Mouse (Mus musculus) urinary bladder, postnatal 36 days (tissue): ENCODE measurements around the gene Mrgprh.

Experiments
- DNase-seq, 2 experiments: peaks; one replicate each; pipeline ENCODE4 v3.0.0; 2022; ENCODE audit warnings: low spot score in 2 of 2, mixed read lengths in 1 of 2

The Mrgprh gene

DNA sequence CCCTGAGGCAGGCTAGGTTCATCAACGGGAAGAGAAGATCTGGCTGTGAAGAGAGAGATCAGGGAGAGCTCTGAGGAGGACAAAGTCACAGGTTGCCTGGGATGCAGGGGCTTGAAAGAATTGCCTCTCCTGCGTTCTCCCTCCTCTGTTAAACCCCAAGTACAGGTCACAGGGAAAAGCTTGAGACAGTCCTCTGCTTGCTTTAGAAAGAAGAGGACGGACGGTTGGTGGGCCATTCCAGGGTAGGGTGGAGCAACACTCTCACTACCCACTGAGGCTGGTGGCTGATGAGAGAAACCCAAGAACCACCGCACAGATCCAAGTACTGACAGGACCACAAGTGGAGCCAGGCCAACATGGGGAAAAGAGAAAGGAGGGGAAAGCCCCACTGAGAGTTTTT lies at the start of gene Mrgprh:
Mrgprh (plus strand) TSS at position 301 of the 400 bp plus-strand sequence.
- no peak for DNase-seq

DNA sequence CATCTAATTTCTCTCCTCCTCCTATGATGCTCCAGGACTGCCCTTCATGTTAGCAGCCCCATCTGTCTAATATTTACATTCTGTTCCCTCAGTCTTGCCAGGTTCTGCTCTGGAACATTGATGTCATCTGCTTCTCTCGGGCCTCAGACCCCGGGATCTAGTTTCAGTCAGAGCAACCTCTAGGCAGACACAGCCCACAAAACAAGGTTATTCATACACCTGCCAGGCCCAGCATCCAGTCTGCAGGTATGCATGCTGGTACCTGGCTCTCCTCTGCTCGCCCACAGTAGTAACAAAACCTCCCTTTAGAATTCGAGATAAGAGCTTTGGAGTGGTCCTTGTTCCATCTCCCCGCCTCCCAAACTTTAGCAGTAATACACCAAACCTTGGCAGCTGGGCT lies 45.5 kb upstream of the Mrgprh start:
- no peak for DNase-seq

DNA sequence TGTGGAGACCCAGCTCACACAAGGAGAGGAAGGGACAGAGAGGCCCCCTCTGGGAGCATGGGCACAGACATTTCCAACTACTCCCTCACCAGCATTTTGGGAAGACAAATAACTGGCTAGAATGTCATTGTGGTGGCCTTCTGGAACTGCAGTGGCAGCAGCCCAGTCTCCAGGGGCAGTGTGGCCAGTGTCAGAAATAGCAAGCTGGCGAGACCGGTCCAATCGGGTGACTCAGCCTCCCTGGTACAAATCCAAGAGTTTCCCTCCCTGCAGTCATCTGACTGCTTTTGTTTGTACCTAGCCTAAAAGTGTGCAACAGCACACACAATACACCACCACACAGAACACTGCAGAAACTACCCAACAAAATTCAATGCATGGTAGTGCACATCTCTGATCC lies 43.6 kb upstream of the Mrgprh start:
- peak; percentile 67 to 76 for DNase-seq

DNA sequence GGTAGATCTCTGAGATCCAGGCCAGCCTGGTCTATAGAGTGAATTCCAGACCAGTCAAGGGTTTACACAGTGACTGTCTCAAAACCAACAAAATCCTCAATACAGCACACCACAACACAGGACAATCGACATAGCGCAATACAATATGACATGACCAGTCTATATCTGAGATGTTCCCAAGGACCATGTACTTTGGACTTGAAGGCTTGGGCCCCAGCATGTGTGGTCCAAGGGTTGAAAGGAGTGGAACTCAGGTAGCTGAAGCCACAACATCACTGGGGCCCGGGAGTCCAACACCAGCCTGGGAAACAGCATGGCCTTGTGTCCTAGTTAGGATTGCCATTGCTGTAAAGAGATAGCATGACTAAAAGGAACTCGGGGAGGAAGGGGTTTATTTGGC lies 43.2 kb upstream of the Mrgprh start:
- no peak for DNase-seq

GRCm38 (mm10) chr17:12834317-12834716 lies 41.5 kb upstream of the Mrgprh start:
- DNase-seq, result no peak

GRCm38 (mm10) chr17:12834826-12835225 lies 41.0 kb upstream of the Mrgprh start:
- DNase-seq, result no peak

- no peak for DNase-seq
These were observed 40.1 kb upstream of the Mrgprh start for GRCm38 (mm10) chr17:12835738-12836137.

DNA sequence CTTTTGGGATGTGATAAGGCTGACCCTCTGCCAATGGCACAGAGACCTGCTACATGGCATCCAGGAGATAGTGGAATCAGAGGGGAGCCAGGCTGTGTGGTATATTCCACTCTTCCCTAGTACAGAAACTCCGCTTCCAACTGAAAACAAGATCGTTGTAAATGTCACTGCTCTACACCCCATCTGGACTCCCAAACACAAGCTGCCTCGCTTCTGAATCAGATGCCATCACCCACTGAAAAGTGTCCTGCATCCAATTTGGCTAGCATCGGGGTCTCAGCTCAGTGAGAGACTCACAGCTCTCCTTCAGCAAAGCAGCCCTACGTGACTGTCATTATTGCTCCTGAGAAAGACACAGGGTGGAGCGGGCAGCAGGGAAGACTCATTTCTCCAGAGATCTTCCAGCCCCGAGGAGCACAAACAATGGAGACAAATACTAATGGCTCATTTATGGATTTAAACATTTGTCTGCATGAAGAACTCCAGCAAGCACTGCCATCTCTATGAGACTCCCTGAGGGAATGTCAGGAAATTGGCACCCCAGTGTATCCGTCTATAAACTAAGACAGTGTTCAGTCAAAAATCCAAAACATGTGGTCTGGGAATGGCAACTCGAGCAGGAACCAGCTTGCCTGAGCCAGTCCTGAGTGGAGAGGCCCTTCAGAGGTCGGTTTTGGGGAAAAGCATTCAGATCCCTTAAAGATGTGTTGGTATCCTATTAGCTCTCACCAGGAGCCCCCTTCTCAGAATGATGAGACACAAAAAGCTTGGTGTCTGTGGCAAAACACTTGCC lies 36.2 kb upstream of the Mrgprh start:
- DNase-seq, result no peak

DNA sequence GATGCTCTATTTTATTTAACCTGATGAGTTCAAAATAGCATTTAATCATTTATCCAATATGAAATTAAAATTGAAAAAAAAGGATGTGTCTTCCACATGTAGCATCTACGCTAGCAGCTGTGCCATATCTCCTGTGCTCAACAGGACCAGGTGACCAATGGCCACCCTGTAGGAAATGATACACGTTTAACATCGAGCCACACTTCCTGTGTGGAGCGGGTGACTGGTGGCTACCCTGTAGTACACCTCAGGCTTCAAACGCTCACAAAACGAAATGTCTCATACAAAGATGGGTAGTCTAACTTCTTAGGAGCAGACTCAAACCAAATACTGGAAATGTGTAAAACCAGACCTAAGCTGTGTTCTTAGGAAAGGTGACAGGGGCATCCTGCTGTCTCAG lies 32.0 kb upstream of the Mrgprh start:
- no peak for DNase-seq

DNA sequence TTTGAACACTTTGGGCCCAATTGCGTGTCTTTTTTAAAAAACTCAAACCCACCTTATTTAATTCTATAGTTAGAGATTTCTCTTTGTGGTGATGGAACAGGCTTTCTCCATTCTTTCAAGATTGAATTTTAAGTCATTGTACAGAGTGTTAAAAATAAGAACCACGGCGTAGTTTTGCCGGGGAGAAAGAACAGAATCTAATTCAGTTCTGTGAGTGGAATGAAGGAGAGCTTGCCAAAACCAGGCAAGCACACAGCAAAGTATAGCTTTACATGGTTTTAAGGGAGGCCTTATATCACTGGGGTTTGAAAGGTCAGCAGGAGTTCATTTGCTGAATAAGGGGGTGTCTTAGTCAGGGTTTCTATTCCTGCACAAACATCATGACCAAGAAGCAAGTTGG lies 31.3 kb upstream of the Mrgprh start:
- DNase-seq, result no peak

DNA sequence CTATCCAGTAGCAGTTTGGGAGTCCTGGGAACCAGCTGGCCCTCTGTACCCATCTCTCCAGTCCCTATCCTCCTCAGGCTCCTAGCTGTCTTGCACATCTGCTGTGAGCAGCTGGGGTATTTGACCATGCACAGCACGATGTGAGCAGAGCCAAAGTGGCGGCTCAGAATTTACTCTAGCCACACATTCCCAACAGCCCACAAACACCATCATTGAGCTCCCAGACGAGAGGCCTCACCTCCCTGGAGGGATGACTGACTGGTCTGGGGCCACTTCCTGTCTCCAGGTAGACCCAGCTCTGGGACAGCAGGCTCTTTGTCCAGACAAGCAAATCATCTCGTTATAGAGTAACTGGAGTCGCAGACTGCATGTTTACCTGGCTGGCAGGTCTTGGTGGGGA lies 30.0 kb upstream of the Mrgprh start:
- DNase-seq, result no peak

GRCm38 (mm10) chr17:12846474-12846873 lies 29.4 kb upstream of the Mrgprh start:
- no peak for DNase-seq

DNA sequence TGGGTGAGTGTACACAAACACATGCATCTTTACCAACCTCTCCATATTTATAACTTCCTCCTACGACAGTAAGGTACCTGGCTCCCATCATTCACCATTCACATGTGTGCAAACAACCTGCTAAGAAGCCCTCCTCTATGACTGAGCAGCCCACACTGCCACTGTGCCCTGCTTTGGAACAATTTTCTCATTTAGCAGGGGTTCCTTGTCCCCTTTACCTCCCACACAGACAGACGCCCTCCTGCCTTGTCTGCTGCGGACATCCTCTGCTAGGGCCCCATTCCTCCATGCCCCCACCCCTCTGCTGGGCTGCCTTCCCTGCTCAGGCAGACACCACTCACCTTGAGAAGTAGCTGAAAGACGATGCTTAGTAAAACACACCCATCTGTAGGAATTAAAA lies 28.1 kb upstream of the Mrgprh start:
- no peak for DNase-seq

GRCm38 (mm10) chr17:12849778-12850382 lies 26.0 kb upstream of the Mrgprh start:
- DNase-seq, result no peak

DNA sequence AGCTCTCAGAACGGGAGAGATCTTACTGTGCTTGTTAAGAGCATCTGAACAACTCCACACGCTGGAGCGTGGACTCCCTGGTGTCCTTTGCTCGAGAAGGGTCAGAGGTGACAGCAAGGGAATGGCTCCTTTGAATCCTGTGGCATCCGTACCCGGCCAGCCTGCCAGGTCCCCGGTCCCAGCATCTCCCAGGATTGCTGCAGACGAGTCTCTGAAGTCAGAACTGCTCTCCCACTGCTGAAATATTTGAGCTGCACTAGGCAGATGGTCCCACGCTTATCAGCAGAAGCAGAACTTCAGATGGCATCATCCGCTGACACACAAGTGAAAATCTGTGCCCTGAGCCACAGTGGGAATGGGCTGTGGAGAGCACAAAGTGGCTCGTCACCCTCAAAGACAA lies 24.1 kb upstream of the Mrgprh start:
- no peak for DNase-seq

GRCm38 (mm10) chr17:12853821-12854220 lies 22.0 kb upstream of the Mrgprh start:
- DNase-seq, result no peak

GRCm38 (mm10) chr17:12854386-12854785 lies 21.4 kb upstream of the Mrgprh start:
- DNase-seq, result no peak

DNA sequence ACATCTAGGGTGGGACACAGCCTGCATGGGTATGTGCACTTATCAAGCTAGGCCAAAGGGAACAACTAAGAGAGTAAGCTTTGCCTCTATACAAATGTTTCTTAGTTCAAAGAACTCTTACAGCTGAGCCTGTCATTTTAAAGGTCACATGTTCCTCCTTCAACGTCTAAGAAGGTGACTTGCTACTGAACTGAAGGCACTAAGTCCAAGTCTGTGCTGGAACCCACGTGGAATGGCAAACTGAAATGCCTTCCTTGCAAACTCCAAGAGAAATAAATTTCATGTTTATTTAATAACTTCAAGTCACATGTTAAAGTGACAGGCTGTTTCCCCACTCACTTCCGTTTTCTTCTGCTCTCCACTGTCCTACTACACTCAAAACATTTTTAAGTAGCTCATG lies 18.4 kb upstream of the Mrgprh start:
- DNase-seq, result no peak

DNA sequence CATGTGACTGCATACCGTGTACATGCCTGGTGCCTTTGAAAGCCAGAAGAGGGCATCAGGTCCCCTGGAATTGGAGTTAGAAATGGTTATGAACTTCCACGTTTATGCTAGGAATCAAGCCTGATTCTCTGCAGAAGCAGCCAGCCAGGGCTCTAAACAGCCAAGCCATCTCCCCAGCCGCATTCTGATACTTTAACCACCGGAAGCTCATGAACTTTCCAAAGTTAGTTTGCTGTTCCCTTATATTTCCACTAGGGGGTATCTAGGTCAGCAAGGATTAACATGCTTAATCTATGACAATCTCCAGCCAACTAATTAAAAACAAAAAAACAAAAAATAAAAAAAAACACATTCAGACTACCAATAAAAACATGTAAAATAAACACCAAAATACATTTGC lies 17.8 kb upstream of the Mrgprh start:
- no peak for DNase-seq

DNA sequence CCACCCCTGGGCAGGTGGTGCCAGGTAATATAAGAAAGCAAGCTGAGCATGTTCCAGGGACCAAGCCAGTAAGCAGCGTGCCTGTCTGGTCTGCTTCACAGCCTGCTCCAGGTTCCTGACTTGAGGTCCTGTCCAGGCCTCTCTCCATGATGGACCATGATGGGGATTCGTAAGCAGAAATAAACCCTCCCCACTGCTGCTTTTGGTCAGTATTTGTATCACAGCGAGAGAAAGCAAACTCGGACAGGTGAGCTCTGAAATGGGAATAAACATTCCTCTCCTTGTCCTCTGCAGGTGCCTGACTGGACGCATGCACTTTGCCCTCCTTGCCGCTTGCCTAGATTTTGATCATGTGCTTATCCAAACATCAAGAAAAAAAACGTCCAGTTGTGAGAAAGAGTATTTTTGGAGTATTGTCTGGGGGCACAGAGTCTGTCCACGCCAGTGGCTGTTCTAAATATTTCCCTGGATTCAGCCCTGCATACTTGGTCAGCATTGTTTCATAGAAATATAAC lies 16.8 kb upstream of the Mrgprh start:
- DNase-seq, result no peak

DNA sequence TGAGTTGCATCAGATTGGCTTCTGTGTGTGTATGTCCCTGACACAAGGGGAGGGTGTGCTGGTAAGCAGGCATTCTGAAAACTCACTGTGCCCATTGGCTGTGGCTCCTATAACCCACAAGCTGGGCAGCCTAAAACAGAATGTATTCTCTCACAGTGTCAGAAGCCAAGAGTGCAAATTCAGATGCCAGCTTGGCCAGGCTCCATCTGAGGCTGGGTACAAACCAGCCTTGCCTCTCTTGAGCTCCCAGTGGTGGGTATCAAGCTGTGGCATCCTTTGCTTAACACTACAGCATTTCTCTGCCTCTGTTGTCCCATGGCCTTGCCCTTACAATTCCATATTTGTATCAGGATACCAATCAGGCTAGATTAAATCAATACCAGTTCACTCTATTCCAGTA lies 11.7 kb upstream of the Mrgprh start:
- DNase-seq, result no peak

GRCm38 (mm10) chr17:12865407-12865806 lies 10.4 kb upstream of the Mrgprh start:
- no peak for DNase-seq

GRCm38 (mm10) chr17:12866853-12867252 lies 9.0 kb upstream of the Mrgprh start:
- DNase-seq, result no peak
